Mouse (Mus musculus) thymus, adult 2 months (tissue): ENCODE results near the gene Alkbh3.

Experiments
- CTCF ChIP-seq: fragments of 200-500 bp; IDR thresholded peaks from 2 replicates; pipeline ENCODE4 v1.5.1; 2012; ENCODE audit warnings: mild to moderate bottlenecking, control low read depth, low read length, moderate library complexity, borderline replicate concordance; ENCODE audit not compliant: control insufficient read depth, poor library complexity, insufficient read depth; ENCODE audit errors: extremely low read depth
- POLR2A ChIP-seq: fragments of 200-500 bp; IDR thresholded peaks from 2 replicates; pipeline ENCODE4 v1.6.1; 2012; ENCODE audit warnings: mild to moderate bottlenecking, low read length, control low read depth, moderate library complexity; ENCODE audit not compliant: control insufficient read depth, poor library complexity, insufficient read depth; ENCODE audit errors: extremely low read depth

- TF ChIP-seq CTCF (no peak), POLR2A (no peak)
Observed at GRCm38 (mm10) chr2:93988440-93988839, 22.2 kb downstream of the Alkbh3 start.
